Mouse (Mus musculus) forelimb bud, embryonic 11.5 days (tissue): Measurements from ENCODE around the gene Zbed3.
"Not testable (repeated sequence)": the region's sequence is repeated elsewhere in the genome, so short reads cannot be mapped to it uniquely, and the experiment has no call there.

Source experiments
- DNase-seq: peaks from one replicate; pipeline ENCODE4 v3.0.0-alpha.2; 2012; ENCODE audit warnings: low read depth, low spot score

The Zbed3 gene

DNA sequence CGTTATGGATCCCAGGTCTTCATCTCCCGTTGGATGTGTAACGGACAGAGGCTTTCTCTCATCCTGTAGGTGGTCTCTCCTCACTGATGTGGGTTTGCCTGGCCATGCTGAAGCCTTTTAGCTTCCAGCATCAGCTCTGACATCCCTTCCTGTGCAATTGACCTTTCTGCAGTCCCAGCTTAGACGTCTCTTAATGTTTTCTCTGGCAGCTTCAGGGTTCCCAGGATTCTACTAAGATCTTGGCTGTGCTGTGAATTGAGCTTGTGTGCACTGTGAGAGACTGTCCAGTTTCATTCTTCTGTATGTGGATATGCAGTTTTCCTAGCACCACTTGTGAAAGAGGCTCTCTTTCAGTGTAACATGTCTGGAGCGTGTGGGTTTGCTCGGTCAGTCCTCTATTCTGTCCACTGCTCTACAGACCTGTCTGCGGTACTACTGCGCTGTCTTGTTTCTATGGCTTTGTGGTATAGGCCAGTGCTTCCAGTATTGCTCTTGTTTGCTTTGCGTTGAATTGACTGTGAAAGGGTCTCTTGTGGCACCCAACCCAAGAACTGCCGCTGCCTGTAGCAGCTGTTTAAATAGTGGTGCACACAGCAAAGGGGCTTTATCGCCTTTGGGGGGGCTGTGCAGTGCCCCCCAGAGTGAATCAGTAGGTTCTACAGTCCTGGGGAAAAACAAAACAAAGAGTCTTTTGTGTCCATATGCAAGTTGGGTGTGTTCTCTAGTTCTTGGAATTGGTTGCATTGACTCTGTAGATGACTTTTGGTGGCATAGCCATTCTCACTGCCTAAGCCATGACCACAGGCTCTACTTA lies 8.9 kb downstream of the Zbed3 start:
- no peak for DNase-seq

DNA sequence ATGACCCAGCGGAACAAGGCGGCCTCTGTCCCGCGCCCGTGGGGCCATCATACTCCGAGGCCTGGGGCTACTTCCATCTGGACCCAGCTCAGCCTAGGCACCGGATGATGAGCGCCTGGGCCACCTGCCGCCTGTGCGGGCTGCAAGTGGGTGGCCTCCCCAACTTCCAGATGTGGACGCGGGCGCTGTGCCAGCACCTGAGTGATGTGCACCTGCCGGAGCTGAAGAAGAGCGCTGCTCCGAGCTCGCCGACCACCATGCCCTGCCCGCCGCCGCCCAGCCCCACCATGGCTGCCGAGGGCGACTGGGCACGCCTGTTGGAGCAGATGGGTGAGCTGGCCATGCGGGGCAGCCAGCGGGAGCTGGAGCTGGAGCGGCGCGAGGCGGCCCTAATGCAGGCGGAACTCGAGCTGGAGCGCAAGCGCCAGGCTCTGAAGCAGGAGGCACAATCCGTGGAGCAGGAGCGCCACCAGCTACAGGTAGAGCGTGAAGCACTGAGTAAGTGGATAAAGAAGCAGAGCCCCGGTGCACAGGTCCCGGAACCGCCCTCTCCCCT lies 12.8 kb downstream of the Zbed3 start:
- DNase-seq = no peak

DNA sequence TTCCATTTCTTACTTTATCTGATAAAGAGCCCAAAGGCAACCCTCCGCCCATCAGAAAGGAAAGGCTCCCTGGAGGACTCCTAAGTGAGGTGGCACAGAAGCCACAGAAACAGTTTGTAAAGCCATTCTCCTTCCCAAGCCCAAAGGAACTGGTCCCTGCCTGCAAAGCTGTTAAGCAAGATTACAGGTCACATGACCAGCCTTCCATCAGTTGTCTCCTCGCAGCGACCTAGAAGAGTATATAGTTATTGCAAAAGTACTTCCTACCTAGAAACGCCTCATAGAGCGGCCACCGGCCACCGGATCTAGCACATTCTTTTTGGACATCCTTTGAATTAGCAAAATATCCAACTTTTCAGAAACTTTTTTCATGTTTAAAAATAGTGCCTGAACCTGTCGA lies 20.1 kb downstream of the Zbed3 start:
- DNase-seq = no peak

DNA sequence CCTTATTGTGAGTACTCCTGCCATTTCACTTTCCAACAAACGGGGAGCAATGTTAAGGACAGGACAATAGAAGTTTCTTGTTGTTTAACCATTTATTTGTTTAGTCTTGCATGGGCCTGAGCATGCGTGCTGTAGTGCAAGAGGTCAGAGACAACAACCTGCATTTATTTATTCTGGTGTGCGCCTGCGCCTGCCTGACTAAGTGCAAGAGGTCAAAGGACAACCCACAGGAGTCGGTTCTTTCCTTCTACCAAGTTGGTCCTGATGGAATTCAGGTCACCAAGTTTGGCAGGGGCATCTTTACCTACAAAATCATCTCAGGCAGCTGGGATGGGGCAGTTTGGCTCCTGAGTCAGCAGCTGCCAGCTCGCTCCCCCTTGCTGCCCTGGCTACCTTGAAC lies 22.5 kb downstream of the Zbed3 start:
- DNase-seq = no peak

DNA sequence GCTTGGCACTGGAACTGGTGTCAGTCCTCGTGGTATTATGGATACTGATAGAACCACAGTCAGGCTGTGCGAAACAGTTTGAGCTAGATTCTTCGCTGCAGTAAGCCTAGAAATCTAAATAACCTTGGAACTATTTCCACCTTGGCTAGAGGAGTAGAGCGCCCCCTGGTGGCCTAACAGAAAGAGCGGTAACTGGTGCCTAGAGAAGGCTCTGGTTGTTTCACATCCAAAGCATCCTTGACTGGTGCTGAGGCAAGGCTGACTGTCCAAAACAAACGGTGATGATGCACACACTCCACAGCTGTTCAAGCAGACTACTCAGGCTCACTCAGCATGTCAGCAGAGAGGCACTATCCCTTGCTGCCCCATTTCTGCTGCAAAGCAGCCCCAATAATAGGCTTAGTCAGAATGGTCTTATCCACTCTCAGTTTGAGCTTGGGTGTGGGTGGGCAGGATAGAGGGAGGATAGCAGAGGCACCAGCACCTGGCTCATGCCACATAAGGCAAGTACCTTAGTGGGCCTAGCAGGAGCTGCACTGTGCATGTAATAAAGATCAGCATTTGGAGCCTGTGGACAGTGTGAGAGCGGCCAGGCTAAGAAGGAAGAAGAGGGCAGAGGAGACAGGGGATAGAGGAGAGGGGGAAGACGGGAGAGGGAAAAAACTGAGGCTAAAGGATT lies 23.7 kb downstream of the Zbed3 start:
- peak; percentile 72 for DNase-seq

DNA sequence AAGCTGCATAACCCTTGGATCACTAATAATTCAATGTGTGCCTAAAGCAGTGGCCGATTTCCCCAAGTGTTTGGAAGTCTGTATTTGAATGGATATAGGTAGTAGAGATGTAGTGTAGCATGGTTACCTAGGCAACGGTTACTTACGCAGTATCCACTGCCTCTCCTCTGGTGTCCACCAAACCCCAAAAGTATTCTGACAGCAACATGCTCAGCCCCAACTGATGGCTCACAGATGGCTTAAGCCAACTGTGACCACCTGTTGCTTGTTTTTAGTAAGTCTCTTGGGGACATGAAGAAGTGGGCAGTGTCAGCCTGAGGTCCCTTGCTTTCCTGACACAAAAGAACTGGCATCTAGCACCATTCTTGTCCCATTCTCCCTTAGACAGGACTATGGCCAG lies 25.1 kb downstream of the Zbed3 start:
- no peak for DNase-seq

DNA sequence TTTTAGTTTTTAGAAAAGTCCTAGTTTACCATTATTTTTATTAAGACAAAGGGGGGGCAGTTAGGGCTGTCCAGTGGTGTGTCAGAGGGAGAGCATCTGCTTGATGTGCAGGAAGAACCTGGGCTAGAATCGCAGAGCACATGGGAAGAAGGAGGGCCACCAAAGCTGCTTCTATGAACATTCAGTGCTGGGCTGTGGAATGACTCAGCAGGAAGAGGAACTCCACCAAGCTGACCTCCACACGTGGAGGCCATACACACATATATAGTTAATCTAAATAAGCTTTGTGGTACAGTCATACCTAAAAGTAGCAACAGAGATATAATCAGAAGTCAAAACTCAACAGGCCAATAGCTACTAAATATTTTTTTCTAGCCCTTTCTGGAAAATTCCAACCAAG lies 34.8 kb downstream of the Zbed3 start:
- DNase-seq = no peak

DNA sequence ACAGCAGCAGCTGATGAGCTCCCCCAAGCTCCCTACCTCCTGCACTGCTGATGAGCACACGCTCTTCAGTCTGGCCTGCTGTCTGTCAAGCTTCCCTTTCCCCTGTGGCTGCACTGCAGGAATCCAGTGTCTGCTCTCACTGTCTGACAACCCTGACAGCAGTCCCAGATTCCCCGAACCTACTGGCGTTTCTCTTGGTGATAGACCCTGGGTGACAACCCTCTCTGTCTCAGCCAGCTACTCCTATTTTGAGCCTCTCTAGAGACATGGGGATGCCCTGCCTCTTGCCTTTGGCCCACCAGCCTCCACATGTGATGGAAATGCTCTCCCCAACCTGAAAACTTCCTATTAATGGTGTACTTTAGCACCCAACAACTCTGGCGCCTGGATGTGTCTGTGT lies 40.0 kb downstream of the Zbed3 start:
- no peak for DNase-seq

DNA sequence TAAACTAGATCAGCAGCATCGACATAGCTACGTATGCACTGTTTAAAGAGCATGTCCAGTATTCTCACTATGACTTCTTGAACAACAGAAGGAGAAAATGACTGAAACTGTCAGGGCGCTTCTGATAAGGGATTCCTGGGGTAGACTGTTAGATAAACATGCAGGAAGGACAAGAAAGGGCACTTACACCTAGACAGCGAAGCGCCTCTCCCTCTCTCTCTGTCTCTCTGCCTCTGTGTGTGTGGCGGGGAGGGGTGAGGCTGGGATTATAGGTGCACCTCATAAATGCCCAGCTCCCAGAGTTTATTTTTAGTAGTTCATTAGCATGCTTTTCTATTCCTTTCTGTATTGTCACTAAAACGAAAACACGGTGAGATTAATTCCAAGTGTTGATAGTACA lies 42.9 kb downstream of the Zbed3 start:
- DNase-seq = no peak

DNA sequence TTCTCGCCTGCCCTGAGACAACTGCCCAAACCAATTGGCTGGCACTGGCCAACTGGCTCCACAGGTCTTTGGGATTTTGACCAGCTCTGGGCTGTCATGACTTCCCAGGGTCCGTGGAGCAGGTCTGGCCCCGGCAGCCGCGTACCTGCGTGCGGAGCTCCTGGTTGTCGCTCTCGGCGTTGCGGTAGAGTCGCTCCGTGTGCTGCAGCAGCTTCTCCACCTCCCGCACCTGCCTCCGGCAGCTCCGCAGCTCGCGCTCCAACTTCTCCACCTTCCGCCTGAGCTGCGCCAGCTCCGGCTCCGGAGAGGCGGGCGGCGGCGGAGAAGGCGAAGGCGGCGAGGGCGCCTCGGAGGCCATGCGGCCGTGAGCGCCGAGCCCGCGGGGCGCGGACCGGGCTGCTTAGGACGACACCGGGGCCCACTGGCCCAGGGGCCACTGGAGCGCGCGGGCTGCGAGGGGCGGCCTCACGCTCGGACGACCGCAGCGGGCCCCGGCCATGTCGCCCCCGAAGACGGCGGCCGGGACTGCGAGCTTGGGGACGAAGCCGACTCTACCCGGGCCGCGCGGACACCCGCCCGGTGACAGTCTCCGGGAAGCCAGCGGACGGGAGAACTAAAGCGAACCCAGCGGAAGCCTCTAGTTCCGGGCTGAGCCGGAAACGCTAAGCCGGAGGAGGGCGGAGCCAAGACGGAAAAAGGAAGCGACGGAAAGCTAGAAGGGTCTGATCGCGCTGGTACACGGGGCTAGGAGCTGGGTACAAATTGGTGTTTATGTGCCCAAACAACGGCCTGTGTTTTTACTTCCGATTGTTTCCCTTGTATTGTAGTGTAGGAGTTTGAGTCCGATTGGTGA lies 51.5 kb downstream of the Zbed3 start, which contains the start of gene Aggf1:
Gene Aggf1 (minus strand): TSS at position 652 of the 853 bp plus-strand sequence.
- DNase-seq = peak; percentile 91

DNA sequence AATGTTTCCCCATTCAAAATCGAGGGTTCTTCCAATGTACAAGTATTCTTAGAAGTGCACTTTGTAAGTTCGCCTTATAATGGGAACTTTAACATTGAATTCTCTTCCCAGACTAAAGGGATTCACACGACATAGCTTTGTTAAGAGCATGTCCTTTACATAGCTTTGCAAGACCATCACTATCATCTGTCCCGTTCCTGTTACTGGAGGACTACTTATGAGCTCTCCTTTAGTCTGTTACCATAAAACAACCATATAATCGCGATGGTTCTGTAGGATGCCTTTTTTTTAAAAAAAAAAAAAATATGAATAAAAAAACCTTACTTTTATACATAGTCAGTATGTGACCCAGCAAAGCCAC lies 52.1 kb downstream of the Zbed3 start:
- no peak for DNase-seq

DNA sequence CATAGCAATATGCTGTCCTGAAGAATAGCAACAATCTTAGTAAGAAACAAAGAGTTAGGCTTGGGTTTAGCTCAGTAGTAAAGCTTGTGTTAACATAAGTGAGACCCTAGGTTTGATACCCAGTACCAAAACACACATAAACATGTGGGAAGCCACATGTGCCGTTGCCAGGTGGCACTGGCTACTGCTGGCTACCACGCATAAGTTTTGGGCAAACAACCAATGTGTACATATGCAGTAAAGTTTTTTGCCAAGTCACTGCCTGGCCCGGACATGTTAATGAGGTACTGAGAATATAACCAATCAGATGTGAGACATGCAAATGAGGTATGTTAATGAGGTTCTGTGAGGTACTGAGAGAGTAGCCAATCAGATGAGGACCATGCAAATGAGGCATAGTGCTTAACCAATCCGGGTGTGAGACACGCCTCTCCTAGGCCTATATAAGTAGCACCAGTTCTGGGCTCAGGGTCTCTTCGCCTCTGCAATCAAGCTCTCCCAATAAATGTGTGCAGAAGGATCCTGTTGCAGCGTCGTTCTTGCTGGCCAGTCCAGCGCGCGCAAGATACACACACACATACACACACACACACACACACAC lies 53.4 kb downstream of the Zbed3 start:
- not testable (repeated sequence) for DNase-seq

DNA sequence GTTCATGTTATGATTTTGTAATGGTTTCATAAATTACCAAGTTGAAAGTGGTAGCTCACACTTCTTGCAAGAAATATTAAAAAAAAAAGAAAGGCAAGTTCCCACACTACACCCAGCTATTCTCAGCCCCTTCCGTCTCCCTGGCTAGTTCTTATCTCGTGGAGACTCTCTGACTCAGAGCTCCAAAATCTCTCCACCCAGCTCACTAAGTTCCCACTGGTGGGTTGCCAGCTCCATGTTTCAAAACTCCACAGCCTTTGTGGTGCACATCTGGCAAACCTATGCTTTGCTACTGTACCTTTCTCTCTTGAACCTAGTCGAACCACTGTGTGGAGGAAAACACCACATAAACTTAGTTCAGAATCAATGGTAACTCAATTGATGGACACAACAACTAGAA lies 55.3 kb downstream of the Zbed3 start:
- DNase-seq = no peak

DNA sequence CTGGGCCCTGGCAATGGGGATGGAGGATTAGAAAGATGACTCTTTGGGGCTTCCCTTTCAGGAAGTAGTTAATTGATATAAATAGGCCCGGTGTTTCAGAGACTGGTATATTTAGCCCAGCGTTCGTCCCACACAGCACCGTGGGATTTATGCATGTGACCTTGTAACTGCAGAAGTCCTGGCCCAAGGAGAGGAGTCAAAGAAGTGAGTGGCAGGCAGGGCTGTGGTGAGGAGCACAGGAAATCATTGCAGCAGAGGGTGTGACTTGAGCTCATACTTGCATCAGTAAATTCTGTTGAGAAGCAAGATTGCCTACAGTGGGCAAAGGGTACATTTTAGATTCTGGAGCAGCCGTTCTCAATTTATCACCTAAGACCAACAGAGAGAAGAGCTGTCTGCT lies 59.0 kb downstream of the Zbed3 start:
- no peak for DNase-seq
